Mouse (Mus musculus): ENCODE data around the gene 4931400O07Rik. TPM values are rescaled to one million over a fixed set of nuclear protein-coding genes. Genes with fewer than 3 reads are reported as not detected.

4931400O07Rik gene
- total RNA-seq (2021), result not detected

DNA sequence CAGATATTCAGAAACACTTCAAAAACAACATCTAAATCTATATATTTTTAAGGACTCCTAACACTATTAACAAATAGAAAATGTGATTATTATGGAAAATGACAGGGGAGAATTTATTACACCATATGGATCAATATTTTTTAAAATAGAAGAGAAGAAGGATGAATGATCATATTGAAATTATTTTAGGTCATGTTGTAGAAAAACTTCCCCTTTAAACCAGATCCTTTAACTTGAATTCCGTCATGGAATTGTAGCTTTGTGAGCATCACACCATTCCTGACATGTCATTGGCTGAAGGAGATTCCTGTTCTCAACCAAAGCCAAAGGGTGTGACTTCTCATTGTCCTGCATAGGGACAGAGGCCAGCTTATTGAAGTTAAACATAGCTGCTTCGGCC, at the start of gene 4931400O07Rik:
TSS of gene 4931400O07Rik (plus strand) at position 301 of the 400 bp plus-strand sequence.
- DNase-seq, result no peak
- intact Hi-C loops (cut with DNase I), result no loop called here

Other genes starting within 250 kb of the 4931400O07Rik start
- not detected for gene 4933402E13Rik, start 184.5 kb upstream of the 4931400O07Rik start, total RNA-seq (2021)

Measured in left cerebral cortex, postnatal 4 days (tissue).